Mouse (Mus musculus) lung, adult 2 months (tissue): ENCODE results near the gene Smim24. TPM values are rescaled to one million over a fixed set of nuclear protein-coding genes. Genes with fewer than 3 reads are reported as not detected.
A peak's percentile ranks its signal among the peaks of the same experiment; 100 is the strongest.

Experiments
- DNase-seq: peaks from one replicate; pipeline ENCODE4 v3.0.0; 2022
- H3K4me1 ChIP-seq: fragments of 200-500 bp; 2 replicates; pipeline ENCODE4 v1.6.1; 2011; ENCODE audit warnings: low read length; ENCODE audit not compliant: control insufficient read depth, insufficient read depth
- H3K4me3 ChIP-seq: fragments of 200-500 bp; replicated peaks from 2 replicates; pipeline ENCODE3; 2011; ENCODE audit warnings: low read depth, mild to moderate bottlenecking, control low read depth, low read length; ENCODE audit errors: extremely low read depth
- CTCF ChIP-seq: fragments of 200-500 bp; IDR thresholded peaks from 2 replicates; pipeline ENCODE4 v1.5.1; 2011; ENCODE audit warnings: mild to moderate bottlenecking, low read length, control low read depth; ENCODE audit not compliant: insufficient read depth
- POLR2A ChIP-seq: fragments of 200-500 bp; IDR thresholded peaks from 2 replicates; pipeline ENCODE4 v1.6.1; 2011; ENCODE audit warnings: low read depth, mild to moderate bottlenecking, control low read depth, low read length, borderline replicate concordance; ENCODE audit errors: extremely low read depth
- WGBS: fragments of 180-500 bp; shearing (Covaris S2); methylation state at CpG from one replicate; pipeline ENCODE4 v1.1.7; 2018; 5-methylcytosine and 5-hydroxymethylcytosine counted together
- polyA plus RNA-seq: library from polyadenylated mRNA; depleted of rRNA; stranded (reverse); fragments of >200 nt; gene quantifications from 2 replicates; pipeline ENCODE4 v1.2.3, GENCODE M21; 2012

The Smim24 gene
- polyA plus RNA-seq, 1 experiment, result 8.8 TPM

DNA sequence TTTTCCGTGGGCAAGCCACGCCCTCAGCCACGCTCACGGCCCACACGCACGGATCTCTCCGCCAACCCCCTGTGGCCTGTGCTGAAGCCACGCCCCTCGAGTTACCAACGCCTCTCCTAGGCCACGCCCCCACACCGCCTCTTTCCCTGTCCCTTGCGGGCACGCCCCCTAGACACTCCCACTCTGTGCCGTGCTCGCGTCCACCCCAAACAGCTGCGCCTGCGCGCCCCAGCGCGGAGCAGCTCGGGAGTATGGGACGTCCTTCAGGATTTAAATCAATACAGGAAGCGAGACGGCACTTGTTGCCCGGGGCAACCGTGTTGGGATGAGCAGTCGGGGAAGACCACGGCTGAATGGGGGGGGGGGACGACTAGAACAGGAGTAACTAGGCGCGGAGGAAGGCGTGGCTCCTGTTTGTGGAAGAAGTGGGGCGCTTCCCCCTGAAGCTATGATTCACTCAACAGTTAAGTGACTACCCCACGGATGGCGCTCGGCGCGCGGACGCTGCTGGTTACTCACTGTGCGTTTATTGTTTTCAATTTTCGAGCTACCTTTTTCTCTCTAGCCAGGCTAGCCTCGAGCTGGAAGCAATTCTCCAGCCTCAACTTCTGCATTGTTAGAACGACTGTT, 14.2 kb upstream of the Smim24 start:
- TF ChIP-seq CTCF (no peak), POLR2A (peak; percentile 55; the same call in 1 of the 2 replicates)

GRCm38 (mm10) chr10:81379183-81379553, 13.7 kb upstream of the Smim24 start:
- WGBS, result 58% methylated on average over 3 of the region's 3 CpGs
- TF ChIP-seq CTCF (no peak), POLR2A (no peak)
- no peak for DNase-seq
- no peak overlapping the region for H3K4me3 ChIP-seq
- H3K4me1 ChIP-seq, result peaks cover 11% of the 10 kb centered on the region; the same call in 1 of the 2 replicates

More for the DNA sequence above, 14.2 kb upstream of the Smim24 start:
- peak overlapping the region; percentile 79 for H3K4me3 ChIP-seq
- WGBS, result under 1% methylated on average over 46 of the region's 46 CpGs
- peaks cover 11% of the 10 kb centered on the region; the same call in 1 of the 2 replicates for H3K4me1 ChIP-seq
- DNase-seq, result peak; percentile 100

DNA sequence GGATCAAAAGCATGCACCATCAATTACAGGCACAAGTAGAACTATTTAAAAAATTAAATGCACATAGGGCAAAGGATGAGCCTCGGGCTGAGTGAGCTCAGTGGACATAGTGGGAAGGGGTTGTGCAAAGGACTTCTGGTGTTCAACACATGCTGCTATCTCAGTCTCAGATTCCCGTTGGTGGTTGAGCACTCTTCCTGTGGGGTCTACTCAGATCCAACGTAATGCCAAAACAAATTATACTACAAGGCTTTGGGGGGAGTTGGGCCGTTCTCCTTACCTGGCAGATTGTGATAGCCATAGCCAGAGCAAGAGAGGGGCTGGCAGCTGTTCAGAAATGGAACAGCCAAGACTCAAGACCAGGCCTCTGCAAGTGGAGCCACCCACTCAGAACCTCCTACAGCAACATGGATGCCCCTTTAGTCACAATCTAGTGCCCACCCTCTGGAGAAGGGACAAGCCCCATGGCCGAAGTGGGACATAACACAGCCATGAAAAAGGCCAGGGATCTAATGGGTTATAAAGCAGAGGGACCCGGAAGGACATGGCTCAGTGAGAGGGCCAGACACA, 13.0 kb upstream of the Smim24 start:
- Histone ChIP-seq H3K4me3 (no peak overlapping the region), H3K4me1 (peaks cover 11% of the 10 kb centered on the region; the same call in 1 of the 2 replicates)
- no peak for DNase-seq
- TF ChIP-seq CTCF (no peak), POLR2A (no peak)
- WGBS, result 83% methylated on average over 6 of the region's 6 CpGs

- Histone ChIP-seq H3K4me3 (no peak overlapping the region), H3K4me1 (peaks cover 10% of the 10 kb centered on the region; the same call in 1 of the 2 replicates)
- TF ChIP-seq POLR2A (no peak), CTCF (no peak)
- 37% methylated on average over 5 of the region's 5 CpGs for WGBS
- no peak for DNase-seq
These were observed 10.8 kb upstream of the Smim24 start for GRCm38 (mm10) chr10:81382039-81382438.

DNA sequence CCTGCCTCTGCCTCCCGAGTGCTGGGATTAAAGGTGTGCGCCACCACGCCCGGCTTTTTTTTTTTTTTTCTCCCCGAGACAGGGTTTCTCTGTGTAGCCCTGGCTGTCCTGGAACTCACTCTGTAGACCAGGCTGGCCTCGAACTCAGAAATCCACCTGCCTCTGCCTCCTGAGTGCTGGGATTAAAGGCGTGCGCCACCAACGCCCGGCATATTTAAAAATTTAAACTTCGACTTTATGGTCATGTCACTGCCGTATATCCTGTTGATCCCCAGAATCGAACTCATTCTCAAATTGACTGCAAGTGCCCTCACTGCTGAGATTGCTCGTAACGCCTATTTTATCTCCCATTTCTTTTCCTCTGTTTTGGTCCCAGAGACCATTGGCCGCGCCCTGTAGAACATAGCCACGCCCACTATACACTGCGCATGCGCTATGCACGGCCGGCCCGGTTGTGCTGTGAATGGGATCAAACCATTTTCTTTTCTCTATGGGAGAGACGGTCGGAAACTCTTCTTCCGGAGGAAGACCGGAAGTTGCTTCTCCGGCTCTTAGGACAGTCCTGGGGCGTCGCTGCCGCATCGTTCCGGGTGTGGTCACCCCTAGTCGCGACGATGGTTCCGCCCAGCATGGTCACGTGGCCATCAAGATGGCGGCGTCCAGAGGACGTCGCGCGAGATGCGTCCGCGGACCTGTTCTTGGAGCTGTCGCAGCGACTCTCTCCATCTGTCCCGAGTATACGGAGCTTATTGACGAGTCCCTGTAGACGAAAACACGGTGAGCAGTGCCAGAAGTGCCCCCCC, 8.8 kb upstream of the Smim24 start, which contains the start of the genes Dohh and Gm48551:
Gene Dohh (plus strand): TSS at position 627 of the 803 bp plus-strand sequence.
Gene Gm48551 (plus strand): TSS at position 665 of the 803 bp plus-strand sequence.
- H3K4me3 ChIP-seq, result peak within 1 kb of the TSS; percentile 68
- peak; percentile 99 for DNase-seq
- peaks cover 10% of the 10 kb centered on the region; the same call in 1 of the 2 replicates for H3K4me1 ChIP-seq
- TF ChIP-seq POLR2A, result peak; percentile 96
- TF ChIP-seq CTCF, result no peak
- WGBS, result 7% methylated on average over 54 of the region's 54 CpGs

GRCm38 (mm10) chr10:81384605-81384982, 8.3 kb upstream of the Smim24 start:
- DNase-seq, result no peak
- peak overlapping the region; percentile 68 for H3K4me3 ChIP-seq
- no peak for TF ChIP-seq CTCF
- TF ChIP-seq POLR2A, result no peak
- under 1% methylated on average over 19 of the region's 19 CpGs for WGBS
- H3K4me1 ChIP-seq, result peaks cover 14% of the 10 kb centered on the region; the same call in 1 of the 2 replicates

DNA sequence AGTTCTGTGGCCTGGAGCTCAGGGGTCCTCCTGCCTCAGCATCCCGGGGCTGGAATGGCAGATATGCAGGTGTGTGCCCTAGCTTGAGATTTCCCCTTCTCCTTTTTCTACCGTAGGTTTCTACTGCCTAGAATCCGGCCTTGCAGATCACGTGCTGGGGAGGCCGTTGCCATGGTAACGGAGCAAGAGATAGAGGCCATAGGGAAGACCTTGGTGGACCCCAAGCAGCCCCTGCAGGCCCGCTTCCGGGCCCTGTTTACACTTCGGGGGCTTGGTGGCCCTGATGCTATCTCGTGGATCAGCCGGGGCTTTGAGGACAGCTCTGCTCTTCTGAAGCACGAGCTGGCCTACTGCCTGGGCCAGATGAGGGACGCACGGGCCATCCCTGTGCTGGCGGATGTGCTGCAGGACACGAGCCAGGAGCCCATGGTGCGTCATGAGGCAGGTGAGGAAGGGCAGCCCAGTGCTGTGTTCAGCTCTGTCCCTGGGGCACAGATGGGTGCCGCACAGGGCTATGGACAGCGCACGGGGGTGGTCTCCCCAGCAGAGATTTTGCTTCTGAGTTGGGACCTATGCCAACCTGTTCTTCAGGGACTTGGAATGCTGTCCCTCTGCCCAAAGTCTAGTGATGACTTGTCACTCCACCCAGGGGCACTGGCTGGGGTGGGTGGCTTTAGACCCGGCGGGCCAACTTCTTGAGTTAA, 7.1 kb upstream of the Smim24 start:
- WGBS, result 64% methylated on average over 22 of the region's 22 CpGs
- no peak overlapping the region for H3K4me3 ChIP-seq
- DNase-seq, result no peak
- H3K4me1 ChIP-seq, result peaks cover 17% of the 10 kb centered on the region
- TF ChIP-seq CTCF (no peak), POLR2A (no peak)

DNA sequence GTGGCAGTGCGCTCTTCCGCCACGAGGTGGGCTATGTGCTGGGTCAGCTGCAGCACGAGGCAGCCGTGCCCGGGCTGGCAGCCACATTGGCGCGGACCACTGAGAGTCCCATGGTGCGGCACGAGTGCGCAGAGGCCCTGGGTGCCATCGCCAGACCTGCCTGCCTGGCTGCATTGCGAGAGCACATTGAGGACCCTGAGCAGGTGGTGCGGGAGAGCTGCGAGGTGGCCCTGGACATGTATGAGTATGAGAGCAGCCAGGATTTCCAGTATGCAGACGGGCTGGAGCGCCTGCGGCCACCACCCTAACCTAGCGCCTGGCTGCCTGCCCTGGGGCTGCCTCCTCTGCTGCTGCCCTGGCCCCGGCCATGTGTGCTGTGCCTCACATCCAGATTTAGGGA, 5.1 kb upstream of the Smim24 start:
- WGBS, result 96% methylated on average over 20 of the region's 20 CpGs
- Histone ChIP-seq H3K4me3 (no peak overlapping the region), H3K4me1 (peaks cover 12% of the 10 kb centered on the region)
- TF ChIP-seq POLR2A (no peak), CTCF (no peak)
- DNase-seq, result no peak
